Mouse (Mus musculus) embryonic fibroblast, embryonic 13.5 days (primary cell): Measurements from ENCODE around the gene Rpl3. TPM values are rescaled to one million over a fixed set of nuclear protein-coding genes. Genes with fewer than 3 reads are reported as not detected.

ENCODE experiments used
- H3K27ac ChIP-seq: 2 replicates; pipeline ENCODE4 v1.5.1; 2012; ENCODE audit warnings: low read length, control low read depth, inconsistent platforms; ENCODE audit not compliant: insufficient read depth
- H3K4me1 ChIP-seq: 2 replicates; pipeline ENCODE4 v1.6.1; 2011; ENCODE audit warnings: low read length; ENCODE audit not compliant: control insufficient read depth, insufficient read depth
- H3K4me3 ChIP-seq: 2 replicates; pipeline ENCODE4 v1.5.1; 2011; ENCODE audit warnings: mild to moderate bottlenecking, control low read depth, low read length; ENCODE audit not compliant: insufficient read depth
- CTCF ChIP-seq: IDR thresholded peaks from 2 replicates; pipeline ENCODE4 v1.5.1; 2011; ENCODE audit warnings: mild to moderate bottlenecking, control low read depth, low read length, moderate library complexity, borderline replicate concordance; ENCODE audit not compliant: insufficient read depth
- POLR2A ChIP-seq: IDR thresholded peaks from 2 replicates; pipeline ENCODE4 v1.6.1; 2011; ENCODE audit warnings: low read depth, mild to moderate bottlenecking, control low read depth, low read length, moderate library complexity
- polyA plus RNA-seq: library from polyadenylated mRNA; stranded (reverse); fragments of >200 nt; gene quantifications from 2 replicates; pipeline ENCODE4 v1.2.4, GENCODE M21; 2011; ENCODE audit warnings: low read depth; ENCODE audit not compliant: missing spikeins, insufficient read length

The Rpl3 gene
- polyA plus RNA-seq, 1 experiment: 1,636 TPM

DNA sequence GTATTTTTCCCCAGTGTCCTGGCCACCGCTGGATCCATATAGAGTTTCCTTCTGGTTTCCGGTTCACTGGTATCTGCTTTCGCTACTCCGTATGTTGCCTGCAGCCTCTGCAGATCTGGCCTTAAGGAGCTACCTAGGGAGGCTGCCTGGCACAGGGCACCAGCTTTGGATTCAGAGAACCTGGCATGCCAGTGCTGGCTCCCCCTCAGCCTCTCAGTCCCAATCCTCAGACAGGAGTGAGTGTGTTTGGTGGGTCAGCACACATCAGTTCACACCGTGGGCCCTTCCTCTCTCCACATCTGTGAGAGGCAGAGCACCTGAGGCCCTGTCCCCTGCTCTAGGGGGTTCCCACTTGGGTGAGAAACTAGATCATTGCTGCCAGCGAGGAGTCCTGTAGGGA lies 9.8 kb upstream of the Rpl3 start:
- no peak overlapping the region for H3K27ac ChIP-seq
- no peak for TF ChIP-seq CTCF
- TF ChIP-seq POLR2A: no peak
- peaks cover 9% of the 10 kb centered on the region for H3K4me1 ChIP-seq
- H3K4me3 ChIP-seq: no peak overlapping the region

DNA sequence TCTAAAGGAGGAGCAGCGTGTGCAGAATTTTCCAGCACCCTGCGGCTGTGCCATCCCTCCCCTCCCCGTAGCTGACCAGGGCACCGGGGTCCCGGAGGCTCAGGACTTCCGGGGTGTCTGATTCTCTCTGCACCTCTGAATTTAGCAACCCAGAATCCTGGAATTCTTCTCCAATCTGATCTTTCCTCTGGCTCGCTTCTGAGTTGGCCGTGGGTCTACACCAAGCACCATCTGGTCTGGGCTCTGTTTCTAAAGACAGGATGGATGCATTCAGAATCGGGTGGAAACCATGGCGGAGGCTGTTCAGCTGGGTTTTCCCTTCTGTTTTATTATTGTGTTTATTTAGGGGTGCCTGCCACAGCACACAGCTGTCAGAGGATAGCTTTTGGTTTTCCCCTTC lies 9.2 kb upstream of the Rpl3 start:
- Histone ChIP-seq H3K27ac (no peak overlapping the region), H3K4me3 (no peak overlapping the region), H3K4me1 (peaks cover 9% of the 10 kb centered on the region)
- TF ChIP-seq POLR2A (no peak), CTCF (no peak)

DNA sequence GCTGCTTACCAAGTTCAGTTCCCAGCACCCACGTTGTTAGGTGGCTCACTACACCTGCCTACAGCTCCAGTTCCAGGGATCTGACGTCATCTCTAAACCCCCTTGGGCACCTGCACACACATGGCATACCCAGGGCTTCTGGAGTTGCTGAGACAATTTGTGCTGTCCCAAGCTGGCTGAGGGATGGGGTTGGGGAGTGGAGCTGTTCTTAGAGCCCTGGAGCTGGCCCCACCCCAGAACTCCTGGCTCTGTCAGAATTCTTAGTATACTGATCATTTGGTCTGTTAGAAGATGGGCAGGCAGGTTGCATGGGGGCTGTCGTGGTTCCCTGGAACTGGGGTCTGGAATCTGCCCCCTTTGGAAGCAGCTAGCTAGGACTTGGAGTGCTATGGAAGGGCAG lies 8.5 kb upstream of the Rpl3 start:
- H3K4me3 ChIP-seq: no peak overlapping the region
- H3K4me1 ChIP-seq: peaks cover 9% of the 10 kb centered on the region
- TF ChIP-seq CTCF: no peak
- TF ChIP-seq POLR2A: no peak
- H3K27ac ChIP-seq: no peak overlapping the region

DNA sequence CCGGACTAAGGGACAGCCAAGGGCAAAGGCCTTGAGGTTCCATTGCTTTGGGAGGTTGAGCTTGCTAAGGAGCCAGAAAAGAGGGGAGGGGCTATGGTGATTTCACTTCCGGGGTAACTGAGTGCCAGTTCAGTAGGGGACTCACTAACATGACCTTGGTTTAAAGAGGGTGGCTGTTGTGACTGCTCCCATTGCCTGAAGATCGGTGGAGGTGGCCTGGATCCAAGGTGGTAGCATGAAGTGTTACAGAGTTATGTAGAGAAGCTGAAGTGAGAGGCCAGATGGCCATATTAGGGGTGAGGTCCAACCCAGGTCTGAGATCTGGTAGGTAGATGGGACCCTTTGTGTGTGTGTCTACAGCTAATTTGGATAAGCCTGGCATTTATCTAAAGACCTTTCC lies 7.8 kb upstream of the Rpl3 start:
- no peak overlapping the region for H3K4me3 ChIP-seq
- H3K27ac ChIP-seq: no peak overlapping the region
- TF ChIP-seq CTCF: no peak
- peaks cover 9% of the 10 kb centered on the region for H3K4me1 ChIP-seq

DNA sequence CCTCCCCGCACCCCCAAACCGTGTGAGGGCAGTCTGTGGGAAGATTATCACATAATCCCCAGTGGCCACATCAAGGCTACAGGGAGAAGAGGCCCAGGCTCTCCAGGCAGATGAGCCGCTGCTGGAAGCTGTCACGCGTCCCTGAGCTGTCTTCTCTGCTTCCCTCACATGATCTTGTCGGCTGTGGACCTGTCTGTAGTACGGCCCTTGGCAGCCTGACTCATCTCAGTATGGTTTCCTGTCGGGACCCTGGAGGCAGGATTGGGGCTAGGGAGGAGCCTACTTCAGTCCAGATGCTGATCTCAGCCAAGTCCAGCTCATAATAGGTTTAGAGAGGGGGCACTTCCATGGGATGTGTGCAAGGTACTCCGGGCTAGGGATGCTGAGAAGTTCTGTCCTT lies 7.1 kb upstream of the Rpl3 start:
- H3K27ac ChIP-seq: no peak overlapping the region
- peaks cover 9% of the 10 kb centered on the region for H3K4me1 ChIP-seq
- TF ChIP-seq POLR2A (peak; percentile 47; the same call in 1 of the 2 replicates), CTCF (no peak)
- no peak overlapping the region for H3K4me3 ChIP-seq

DNA sequence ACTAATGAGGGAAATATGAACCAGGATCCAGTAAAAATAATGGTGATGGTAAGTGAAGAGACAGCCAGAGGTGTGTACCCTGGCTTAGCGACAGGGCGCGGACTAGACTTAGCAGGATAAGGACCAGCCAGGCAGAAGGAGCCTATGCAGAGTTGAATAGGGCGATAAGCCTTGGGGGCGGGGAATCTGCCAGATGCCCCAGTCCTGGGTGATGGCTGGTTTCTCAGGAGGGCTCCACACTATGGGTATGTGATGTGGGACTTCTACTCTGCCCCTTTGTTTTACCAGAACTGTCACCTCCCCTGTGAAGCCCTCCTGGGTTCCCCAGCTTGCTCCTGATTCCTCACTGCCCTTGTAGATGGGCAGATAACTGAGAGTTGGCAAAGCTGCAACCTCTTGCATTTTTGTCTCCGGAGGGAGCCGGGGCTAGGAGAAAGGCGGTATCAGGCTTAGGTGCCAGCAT lies 6.4 kb upstream of the Rpl3 start:
- no peak overlapping the region for H3K4me3 ChIP-seq
- no peak overlapping the region for H3K27ac ChIP-seq
- peaks cover 9% of the 10 kb centered on the region for H3K4me1 ChIP-seq
- no peak for TF ChIP-seq POLR2A

DNA sequence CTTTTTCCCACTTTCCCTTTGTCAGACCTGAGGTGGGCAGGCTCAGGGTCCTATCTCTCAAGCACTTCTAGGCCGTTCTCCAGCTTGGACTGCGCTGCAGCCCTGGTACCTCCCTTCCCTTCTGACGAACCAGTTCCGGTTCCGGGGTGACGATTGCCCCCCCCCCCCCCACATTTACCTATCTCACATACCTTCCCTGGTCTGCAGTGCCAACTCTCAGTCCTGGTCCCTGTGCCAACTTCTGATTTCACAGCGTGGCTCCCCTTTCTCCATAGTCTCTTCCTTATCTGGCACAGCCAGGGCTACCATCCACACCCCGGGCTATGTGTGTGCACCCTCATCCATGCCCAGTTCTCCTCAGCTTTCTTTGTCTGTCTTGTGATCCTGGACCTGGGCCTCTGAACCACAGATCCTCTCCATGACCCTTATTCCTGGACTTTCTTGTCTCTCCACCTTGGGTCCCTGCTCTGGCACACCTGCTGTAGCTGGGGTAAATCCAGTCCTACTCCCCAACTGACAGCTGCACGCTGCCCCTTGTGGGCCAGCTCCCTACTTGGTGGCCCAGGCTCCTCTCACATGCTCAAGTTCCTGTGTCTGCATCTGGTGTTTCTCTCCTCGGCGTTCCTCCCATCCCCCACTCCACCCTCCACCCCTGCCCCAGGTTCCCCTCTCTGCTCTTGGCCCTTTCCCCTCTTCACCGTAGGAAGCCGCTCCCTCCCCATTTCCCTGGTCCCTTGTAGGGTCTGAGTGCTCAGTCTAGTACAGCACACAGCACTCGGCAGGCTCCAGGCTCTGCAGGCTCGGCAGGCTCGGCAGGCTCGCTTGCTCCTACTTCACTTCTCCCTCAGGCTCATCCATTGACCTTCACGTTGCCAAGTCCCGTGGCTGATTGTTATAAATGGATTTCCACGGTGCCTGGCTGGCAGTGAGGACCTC lies 5.5 kb upstream of the Rpl3 start:
- TF ChIP-seq POLR2A: no peak
- no peak for TF ChIP-seq CTCF
- Histone ChIP-seq H3K27ac (no peak overlapping the region), H3K4me3 (no peak overlapping the region), H3K4me1 (peaks cover 9% of the 10 kb centered on the region)

DNA sequence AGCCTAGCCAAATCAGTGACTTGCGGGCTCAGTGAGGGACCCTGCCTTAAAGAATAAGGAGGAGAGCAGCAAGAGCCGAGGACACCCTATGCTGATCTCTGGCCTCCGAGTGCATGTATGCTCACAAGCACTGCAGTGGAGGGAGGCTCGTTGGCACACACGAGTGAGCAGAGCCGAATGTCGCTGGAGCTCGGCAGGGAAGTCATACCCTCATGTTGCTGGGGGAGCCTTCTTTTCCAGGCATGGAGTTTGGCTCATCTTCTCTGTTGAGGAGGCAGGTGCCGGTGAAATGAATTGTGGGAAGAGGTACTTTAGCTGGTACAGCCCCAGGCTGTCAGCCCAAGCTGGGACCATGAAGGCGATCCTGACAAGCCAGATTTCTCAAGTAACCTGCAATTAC lies 4.7 kb upstream of the Rpl3 start:
- Histone ChIP-seq H3K4me3 (no peak overlapping the region), H3K27ac (no peak overlapping the region), H3K4me1 (peaks cover 9% of the 10 kb centered on the region)
- TF ChIP-seq CTCF (no peak), POLR2A (no peak)

DNA sequence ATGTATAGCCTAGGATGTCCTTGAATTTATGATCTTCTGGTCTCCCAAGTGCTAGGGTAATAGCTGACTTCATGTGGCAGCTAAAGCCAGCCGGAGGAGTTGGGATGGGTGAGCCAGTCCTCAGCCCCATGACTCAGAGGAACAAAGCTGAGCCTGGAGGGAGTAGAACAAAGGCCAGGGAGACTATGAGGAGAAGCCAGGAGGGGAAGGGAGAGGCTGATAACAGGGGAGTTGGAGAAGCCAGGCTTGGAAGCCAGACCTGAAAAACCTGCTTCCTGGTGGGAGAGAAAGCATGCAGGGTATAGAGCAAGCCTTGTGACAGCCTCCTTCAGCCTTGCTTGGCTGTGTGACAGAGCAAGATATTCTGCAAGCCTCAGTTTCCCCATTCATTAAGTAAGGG lies 3.9 kb upstream of the Rpl3 start:
- peaks cover 9% of the 10 kb centered on the region for H3K4me1 ChIP-seq
- H3K27ac ChIP-seq: no peak overlapping the region
- H3K4me3 ChIP-seq: no peak overlapping the region
- no peak for TF ChIP-seq CTCF
- TF ChIP-seq POLR2A: no peak

DNA sequence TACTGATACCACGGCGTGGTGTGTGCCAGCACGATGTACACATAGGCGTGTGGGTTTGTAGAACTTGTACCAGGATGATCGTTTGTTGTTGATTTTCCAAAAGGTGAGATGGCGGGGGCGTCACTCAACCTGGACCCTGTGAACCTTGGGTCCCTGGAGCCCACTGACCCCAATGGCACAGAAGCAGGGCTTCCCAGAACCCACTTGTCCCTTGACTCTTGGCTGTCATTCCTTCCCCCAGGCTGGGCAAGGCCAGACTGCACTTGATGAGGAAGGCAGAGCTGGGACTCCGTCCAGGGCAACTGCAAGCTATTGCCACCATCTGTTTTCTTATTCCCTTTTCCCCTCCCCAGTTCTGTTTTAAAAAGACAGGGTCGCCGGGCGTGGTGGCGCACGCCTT lies 2.5 kb upstream of the Rpl3 start:
- no peak overlapping the region for H3K27ac ChIP-seq
- peaks cover 9% of the 10 kb centered on the region for H3K4me1 ChIP-seq
- no peak overlapping the region for H3K4me3 ChIP-seq
- no peak for TF ChIP-seq CTCF
- no peak for TF ChIP-seq POLR2A
